Mouse (Mus musculus) urinary bladder, postnatal 14 days (tissue): Measurements from ENCODE around the gene Pyurf.

Experiments
- DNase-seq: peaks from one replicate; pipeline ENCODE4 v3.0.0; 2021; ENCODE audit warnings: low spot score

The Pyurf gene

GRCm38 (mm10) chr6:57691467-57692261 is at the start of gene Pyurf:
Gene Pyurf (minus strand): TSS chr6:57692078.
- peak; percentile 84 for DNase-seq

DNA sequence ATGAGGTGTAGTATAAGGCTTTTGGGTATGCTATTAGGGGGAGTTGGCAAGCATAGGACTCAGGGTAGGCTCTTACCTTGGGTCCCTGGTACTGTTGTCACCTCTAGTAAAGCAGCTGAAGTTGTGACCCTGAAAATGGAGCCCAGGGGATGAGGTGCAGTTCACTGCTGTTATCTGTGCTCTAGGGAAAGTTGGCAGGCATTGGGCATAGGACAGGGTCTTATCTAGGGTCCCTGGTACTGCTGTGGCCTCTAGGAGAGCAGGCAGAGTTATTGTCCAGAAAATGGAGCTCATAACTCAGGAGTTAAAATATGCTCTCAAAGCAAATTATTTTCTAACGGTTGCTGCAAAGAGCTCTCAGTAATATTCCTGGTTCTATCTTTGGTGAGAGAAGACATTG is 29.5 kb upstream of the Pyurf start:
- no peak for DNase-seq

GRCm38 (mm10) chr6:57711726-57712125 is 19.8 kb upstream of the Pyurf start:
- DNase-seq, result no peak

GRCm38 (mm10) chr6:57706721-57707120 is 14.8 kb upstream of the Pyurf start:
- DNase-seq, result no peak

DNA sequence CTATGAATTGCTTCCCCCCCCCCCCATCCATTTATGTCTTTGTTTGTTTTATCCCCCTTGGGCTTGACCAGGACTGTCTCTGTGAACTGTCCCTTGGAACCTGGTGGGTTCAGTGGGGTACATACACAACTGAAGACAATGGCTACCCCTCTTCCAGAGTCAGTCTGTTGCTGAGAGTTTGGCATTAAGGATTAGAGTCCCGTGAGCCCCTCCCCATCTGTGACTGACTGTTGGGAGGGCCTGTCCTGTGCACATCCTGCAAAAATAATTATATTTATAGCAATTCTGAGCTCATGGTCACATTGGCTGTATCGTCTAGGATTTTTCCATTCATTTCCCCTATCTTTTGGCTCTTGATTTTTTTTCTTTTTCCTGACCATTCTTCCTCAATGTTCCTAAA is 11.8 kb upstream of the Pyurf start:
- no peak for DNase-seq

- DNase-seq, result peak; percentile 97
Observed at GRCm38 (mm10) chr6:57702743-57703499, 11.0 kb upstream of the Pyurf start.

GRCm38 (mm10) chr6:57702376-57702742 is 10.5 kb upstream of the Pyurf start, which contains the start of gene Lancl2:
Gene Lancl2 (plus strand): TSS chr6:57702540.
- peak; percentile 32 for DNase-seq

GRCm38 (mm10) chr6:57701686-57702085 is 9.8 kb upstream of the Pyurf start:
- DNase-seq, result no peak

DNA sequence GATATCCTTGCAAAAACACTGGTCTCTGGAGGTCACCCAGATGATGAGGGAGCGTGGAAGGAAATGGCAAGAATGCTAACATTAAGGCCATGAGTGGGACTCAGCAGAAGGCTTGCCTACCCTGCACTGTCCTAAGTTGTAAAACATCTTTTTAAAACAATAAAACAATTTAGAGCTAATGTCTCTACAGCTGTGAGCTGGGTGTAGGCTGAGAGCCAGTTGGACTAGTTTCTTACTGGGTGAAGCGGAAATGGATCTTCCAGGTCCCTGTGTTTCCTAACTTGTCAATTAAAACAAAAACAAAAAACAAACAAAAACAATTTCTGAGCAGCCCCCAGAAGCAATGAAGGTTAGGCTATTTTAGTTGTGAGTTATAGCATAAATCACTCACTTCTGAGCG is 1.2 kb upstream of the Pyurf start:
- DNase-seq, result no peak

DNA sequence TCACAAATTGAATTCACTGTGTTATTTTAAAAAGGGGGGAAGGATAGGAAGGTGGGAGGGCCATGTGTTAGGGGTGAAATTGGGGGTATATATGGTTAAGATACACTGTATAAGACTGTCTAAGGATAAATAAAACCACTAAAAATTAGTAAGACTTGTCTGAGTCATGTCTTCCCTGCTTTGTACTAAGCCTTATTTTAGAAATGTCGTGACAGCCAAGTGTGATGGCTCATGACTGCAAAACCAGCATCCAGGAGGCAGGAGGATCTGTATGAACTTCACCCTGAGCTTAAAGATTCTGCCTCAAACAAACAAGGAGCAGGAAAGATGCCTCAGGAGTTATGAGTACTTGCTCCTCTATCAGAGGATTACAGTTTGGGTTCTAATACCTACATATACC is 7.7 kb downstream of the Pyurf start:
- no peak for DNase-seq

GRCm38 (mm10) chr6:57661295-57661694 is 30.6 kb downstream of the Pyurf start:
- DNase-seq, result no peak

DNA sequence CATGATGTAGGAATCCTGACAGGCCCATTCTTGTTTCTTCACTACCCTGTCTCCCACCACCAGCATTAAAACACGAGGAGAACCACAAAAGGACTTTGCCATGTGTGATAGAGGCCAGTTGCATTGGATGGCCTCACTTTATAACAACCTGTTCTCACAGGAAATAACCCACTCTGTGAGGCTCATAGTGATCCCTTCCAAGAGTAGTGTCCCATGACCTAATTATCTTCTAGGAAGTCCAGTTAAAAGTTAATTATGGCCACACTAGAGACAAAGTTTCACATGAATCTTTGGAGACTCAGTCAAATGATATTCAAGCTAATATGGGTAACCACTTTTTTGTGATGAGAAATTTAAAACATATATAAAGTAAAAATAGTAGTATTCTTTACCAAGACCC is 44.6 kb downstream of the Pyurf start:
- no peak for DNase-seq

DNA sequence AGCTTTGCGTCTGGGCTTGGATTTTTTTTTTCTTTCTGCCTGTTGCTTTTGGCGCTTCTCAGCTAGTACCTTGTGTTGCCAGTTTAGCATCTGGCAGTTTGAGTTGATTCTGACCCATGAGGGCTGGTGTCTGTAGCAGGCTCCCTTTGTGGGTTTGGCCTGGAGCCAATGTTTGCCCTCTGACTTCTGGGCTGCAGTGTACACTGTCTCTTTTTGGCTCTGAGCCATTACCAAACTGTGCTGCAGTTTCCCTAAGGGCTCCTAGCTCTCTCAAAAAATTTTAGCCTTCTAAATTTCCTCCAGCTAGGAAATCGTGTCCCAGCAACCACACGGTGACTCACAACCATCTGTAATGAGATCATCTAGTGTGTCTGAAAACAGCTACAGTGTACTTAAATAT is 50.1 kb downstream of the Pyurf start:
- DNase-seq, result peak; percentile 72

DNA sequence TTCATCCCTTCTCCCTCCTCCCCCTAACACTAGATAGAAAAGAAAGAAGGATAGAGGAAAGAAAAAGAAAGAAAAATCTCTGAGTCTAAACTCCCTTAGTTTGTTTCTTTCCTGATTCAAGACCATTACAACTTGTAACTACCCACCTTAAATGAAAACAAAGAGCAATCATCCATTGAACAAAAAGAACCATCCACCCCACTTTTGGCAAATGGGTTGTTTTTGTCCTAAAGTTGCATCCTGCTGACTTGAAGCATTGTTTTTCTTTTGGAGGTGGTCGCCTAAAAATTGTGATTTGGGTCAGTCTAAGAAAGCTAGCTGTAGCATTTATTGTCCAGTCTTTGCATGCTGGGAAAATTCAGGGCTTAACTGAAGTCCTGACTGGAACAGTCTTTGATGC is 52.3 kb downstream of the Pyurf start:
- DNase-seq, result no peak
